Mouse (Mus musculus): ENCODE data around the gene Olfr485.
"Not testable (repeated sequence)": the region's sequence is repeated elsewhere in the genome, so short reads cannot be mapped to it uniquely, and the experiment has no call there.

DNA sequence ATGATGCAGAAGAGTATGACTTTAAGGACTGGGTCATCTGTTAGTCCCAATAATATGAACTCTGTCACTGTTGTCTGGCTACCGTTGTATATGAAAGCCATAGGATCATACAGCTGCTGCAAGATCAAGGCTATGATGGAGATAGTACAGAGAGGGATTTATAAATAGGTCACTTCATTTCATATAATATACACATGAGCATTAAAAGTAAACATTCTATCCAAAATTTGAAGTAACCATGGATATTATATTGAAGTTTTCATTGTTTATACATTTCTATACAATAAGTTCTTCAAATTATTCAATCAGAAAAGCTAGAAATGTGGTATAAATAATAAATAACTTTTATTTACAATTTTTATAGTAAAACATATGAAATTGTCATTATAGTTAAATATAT, 13.0 kb upstream of the Olfr485 start, which contains the start of gene Olfr486:
- not testable (repeated sequence) for TF ChIP-seq TAL1, GATA1 (IDR thresholded peaks at IDR 0.05; ENCODE audit: low read length)
